Mouse (Mus musculus) kidney, adult 11 months (tissue): Measurements from ENCODE around the gene Ryr1.

ENCODE experiments used
- DNase-seq: peaks from one replicate; pipeline ENCODE4 v3.0.0; 2022

The Ryr1 gene

DNA sequence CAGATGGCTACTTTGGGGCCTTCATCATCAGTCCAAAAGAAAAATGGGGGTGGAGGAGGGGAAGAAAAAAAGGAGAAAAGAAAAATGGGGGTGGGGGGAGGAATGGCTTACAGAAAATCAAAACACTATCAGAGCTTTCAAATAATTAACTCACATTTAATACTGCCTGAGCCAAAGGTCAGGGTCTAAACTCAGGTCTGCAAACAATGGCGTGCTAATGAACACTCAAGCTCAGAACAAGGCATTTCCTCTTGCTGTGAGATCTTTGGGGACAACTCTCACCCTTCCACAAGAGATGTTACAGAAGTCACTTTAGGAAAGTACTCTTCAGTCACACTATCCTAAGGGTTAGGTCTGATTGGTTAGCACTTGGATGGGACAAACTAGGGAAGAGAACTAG is 166.2 kb downstream of the Ryr1 start:
- no peak for DNase-seq

DNA sequence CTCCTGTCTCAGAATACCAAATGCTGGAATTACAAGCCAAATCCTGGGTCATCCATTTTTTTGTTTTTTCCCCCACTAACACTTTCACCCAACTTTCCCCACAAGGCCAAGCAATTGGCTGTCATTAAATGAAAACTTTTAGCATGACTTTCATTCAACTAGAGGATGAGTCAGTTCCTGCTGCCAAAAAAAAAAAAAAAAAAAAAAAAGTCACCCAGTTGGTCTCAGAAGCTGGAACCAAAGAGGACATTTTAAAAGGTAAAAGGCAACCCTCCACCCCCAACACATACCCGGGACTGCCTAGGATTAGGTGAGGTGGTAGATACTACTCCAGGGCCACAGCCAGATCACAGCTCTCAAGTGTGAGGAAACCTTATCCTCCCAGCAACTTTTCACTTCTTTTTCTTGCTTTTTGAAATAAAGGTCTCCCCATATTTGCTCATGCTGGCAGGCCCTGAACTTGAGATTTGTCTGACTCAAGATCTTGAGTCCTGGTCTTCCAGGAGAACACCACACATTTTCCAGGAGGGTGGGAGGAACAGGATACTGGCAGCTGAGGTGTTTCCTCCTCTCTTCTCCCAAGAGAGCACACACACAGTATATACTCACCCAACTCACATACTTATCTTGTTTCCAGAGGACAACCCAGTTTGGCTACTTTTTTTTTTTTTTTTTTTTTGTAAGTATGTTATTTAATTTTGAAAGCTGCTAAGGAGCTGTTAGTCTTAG is 166.8 kb downstream of the Ryr1 start:
- no peak for DNase-seq

DNA sequence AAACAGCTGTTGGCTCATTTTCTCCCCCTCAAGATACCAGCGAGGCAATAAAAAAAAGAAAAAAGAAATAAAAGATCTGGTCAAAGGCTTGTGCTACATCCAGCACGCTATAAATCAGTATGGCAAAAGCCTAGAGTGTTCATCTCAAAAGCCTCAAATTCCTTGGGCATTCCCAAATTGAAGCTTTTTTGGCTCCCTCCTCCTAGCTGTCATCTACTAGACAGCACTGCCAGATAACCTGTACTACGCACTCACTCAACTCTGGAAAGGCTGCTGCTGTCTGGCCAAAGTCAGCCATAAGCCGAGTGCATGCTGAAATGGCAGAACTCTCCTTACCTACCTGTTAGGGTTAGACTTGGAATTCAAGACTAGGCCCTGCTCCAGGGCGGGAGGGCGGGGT is 167.7 kb downstream of the Ryr1 start:
- DNase-seq: no peak

DNA sequence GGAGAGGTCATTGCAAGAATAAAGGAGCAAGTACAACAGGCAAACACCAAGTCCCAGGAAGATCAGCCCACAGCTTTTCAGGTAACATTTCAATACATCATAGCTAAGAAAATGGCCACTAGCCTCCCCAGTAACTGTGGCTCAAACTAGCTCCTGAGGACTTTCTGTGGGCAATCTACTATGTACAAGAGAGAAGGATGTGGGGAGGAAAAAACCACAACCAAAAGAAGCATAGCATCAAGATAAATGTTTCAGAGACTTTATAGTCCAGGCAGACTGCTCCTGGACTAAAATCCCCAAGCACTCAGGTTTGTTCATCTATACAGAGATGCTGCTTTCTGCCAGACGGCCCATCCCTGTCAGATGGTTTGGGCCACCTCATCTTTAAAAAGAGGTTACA is 168.7 kb downstream of the Ryr1 start:
- DNase-seq: no peak

DNA sequence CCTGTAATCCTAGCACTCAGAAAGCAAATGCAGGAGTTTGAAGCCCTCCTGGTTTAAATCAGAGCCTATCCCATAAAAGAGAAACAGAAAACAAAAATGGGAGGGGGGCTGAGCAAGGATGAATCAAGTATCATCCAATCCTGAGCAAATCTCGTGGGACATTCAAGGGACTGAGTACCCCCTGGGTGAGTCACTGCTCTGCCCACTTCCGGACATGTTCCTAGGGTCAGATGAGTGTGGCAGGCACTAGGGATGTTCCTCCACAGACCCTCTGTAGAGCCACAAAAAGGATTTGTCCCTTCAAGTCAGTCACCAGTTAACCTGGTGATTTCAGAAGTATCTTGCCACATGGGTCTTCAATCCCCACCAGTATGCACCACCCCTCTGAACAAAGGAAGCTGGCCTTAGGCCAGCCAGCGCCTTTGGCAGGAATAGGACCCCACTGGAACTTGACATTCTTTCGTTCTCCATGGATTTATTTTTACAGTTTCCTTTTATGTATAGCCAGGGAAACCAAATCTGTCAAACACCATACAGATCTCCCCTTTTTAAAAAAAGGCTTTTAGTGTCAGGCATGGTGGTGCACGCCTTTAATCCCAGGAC is 169.6 kb downstream of the Ryr1 start:
- DNase-seq: no peak

DNA sequence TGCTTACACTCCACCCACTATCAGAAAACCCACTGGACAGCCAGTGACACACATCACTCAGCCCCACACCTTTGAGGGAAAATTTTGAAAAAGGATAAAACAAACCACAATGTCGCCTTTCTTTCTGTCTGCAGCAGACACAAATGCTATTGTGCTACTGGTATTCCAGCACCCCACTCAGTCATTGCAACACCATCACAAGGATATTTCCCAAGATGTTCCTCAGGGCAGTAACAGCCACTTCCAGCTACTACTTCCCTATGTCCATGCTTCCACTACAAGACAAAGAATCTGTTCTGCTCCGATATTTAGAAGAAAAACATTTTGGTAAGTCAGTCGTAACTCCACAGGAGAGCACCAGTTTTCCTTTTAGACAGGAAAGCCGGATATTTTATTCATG is 170.2 kb downstream of the Ryr1 start:
- DNase-seq: no peak

DNA sequence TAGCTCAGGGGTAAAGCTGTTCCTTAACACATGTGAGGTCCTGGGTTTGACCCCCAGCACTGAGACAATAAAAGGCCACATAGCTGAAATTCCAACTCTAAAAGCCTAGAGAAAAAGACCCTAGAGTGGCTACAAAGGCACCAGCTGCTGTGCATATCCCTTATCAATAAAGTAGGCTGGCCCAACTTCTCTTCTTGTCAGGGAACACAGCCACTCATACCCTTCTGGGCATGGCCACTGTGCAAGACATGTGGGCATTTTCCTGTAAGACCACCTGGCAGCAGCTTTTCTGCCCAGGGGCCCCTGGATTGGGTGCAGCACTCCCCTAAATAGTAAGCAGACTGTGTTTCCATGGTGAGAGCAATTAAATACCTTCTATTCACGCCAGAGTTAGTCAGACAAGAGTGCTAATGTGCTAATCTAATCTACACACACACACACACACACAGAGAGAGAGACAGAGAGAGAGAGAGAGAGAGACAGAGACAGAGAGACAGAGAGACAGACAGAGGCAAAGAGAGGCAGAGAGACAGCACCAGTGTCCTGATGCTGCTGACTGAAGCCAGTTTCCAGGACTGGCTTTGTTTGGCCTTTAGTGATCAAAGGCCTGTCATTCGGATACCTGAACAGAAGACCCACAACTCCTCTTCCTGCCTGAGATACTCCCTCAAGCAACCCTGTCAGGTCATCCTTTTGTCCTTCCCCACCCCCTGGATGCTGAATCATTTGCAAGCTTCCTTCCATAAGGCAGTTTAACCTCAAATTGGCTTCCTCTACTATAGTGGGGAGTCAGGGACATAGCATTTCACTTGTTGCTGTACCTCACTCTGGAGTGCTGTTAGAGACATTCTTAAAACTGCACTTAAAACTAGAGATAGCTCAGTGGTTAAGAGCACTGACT is 171.3 kb downstream of the Ryr1 start:
- no peak for DNase-seq
